In genomic region chr10:18711436-18711835, GRCm38 (mm10) we compare ENCODE assay signal across 25 mouse cellular contexts. TPM values are rescaled to one million over a fixed set of nuclear protein-coding genes. Genes with fewer than 3 reads are reported as not detected.
A peak's percentile ranks its signal among the peaks of the same experiment; 100 is the strongest.
DNase-seq lines count a peak whose midpoint lies in the region; ATAC-seq and TF ChIP-seq lines count a peak whose summit lies in the region.
"Had no signal": no experiment of that assay in that cellular context is flagged by ENCODE, and none has a peak within 500 bp of the region (broad histone marks: within the 10 kb centered on the region; RNA-seq: fewer than 3 reads in every experiment).

No protein-coding gene starts in this region.

- H3K4me2 ChIP-seq in forebrain, postnatal 0 days (ENCODE audit: low read depth), result no peak overlapping the region
- H3K4me2 ChIP-seq in forebrain, embryonic 16.5 days (ENCODE audit: low read length), result no peak overlapping the region
- H3K4me2 ChIP-seq in limb, embryonic 12.5 days, result no peak overlapping the region
- H3K4me2 ChIP-seq: embryonic facial prominence, embryonic 12.5 days; forebrain, embryonic 13.5 days; heart, embryonic 11.5 days had no signal

- H3K4me3 ChIP-seq in forebrain, postnatal 0 days (ENCODE audit: low read depth, low read length), result no peak overlapping the region
- H3K4me3 ChIP-seq in forebrain, embryonic 16.5 days (replicated peaks; ENCODE audit: low read length), result no peak overlapping the region
- no peak overlapping the region for H3K4me3 ChIP-seq in limb, embryonic 12.5 days (replicated peaks)
- H3K4me3 ChIP-seq in limb, embryonic 10.5 days, result no peak overlapping the region
- H3K4me3 ChIP-seq: embryonic facial prominence, embryonic 12.5 days; forebrain, embryonic 13.5 days; hindbrain, embryonic 10.5 days; midbrain, embryonic 10.5 days; myocyte had no signal

- H3K4me1 ChIP-seq in forebrain, postnatal 0 days (ENCODE audit: insufficient read depth), result no peaks in the 10 kb centered on the region
- peaks cover 4% of the 10 kb centered on the region for H3K4me1 ChIP-seq in forebrain, embryonic 16.5 days (replicated peaks; ENCODE audit: control insufficient read depth, insufficient read depth, low read length)
- H3K4me1 ChIP-seq in limb, embryonic 12.5 days (replicated peaks), result peaks cover 15% of the 10 kb centered on the region; the same call in 1 of the 2 replicates
- peaks cover 3% of the 10 kb centered on the region; the same call in 1 of the 2 replicates for H3K4me1 ChIP-seq in limb, embryonic 10.5 days
- H3K4me1 ChIP-seq: embryonic facial prominence, embryonic 12.5 days; forebrain, embryonic 13.5 days; hindbrain, embryonic 10.5 days; midbrain, embryonic 10.5 days had no signal

- WGBS in forebrain, postnatal 0 days, result 95% methylated on average over 4 of the region's 4 CpGs
- WGBS in forebrain, embryonic 16.5 days, result 94% methylated on average over 4 of the region's 4 CpGs
- 84% methylated on average over 4 of the region's 4 CpGs for WGBS in limb, embryonic 12.5 days
- 90% methylated on average over 4 of the region's 4 CpGs for WGBS in limb, embryonic 10.5 days

- DNase-seq in forebrain, postnatal 0 days, result no peak
- no peak for DNase-seq in limb, embryonic 10.5 days (ENCODE audit: low spot score)
- peak; percentile 67 for DNase-seq in fat pad, adult 2 months (ENCODE audit: extremely low read depth, low read depth, low spot score)
- DNase-seq in gonadal fat pad, adult 2 months (ENCODE audit: low read depth), result peak; percentile 66
- DNase-seq in heart, postnatal 4 days, result no peak
- DNase-seq: adrenal gland, adult 2 months; heart, adult 11 months; kidney, adult 8-10 months; kidney, postnatal 10 days; thymus, adult 18-20 months; thymus, postnatal 4 days had no signal

- no peaks in the 10 kb centered on the region for H3K36me3 ChIP-seq in forebrain, postnatal 0 days (ENCODE audit: insufficient read depth)
- H3K36me3 ChIP-seq in forebrain, embryonic 16.5 days (ENCODE audit: control insufficient read depth, insufficient read depth), result no peaks in the 10 kb centered on the region
- H3K36me3 ChIP-seq in limb, embryonic 12.5 days, result no peaks in the 10 kb centered on the region
- no peaks in the 10 kb centered on the region for H3K36me3 ChIP-seq in limb, embryonic 10.5 days
- H3K36me3 ChIP-seq: embryonic facial prominence, embryonic 12.5 days; hindbrain, embryonic 10.5 days; midbrain, embryonic 10.5 days had no signal

- H3K27ac ChIP-seq in forebrain, postnatal 0 days (ENCODE audit: low read depth, low read length), result 0 out of 2 replicates have a peak overlapping the region, but pooled peaks have one; percentile 21
- no peak overlapping the region for H3K27ac ChIP-seq in forebrain, embryonic 16.5 days (ENCODE audit: low read length)
- peak overlapping the region; percentile 8; the same call in 1 of the 2 replicates for H3K27ac ChIP-seq in limb, embryonic 12.5 days
- H3K27ac ChIP-seq in limb, embryonic 10.5 days, result no peak overlapping the region
- H3K27ac ChIP-seq: embryonic facial prominence, embryonic 12.5 days; hindbrain, embryonic 10.5 days; midbrain, embryonic 10.5 days had no signal

- H3K27me3 ChIP-seq in forebrain, postnatal 0 days (ENCODE audit: insufficient read depth, low read length), result no peaks in the 10 kb centered on the region
- no peaks in the 10 kb centered on the region for H3K27me3 ChIP-seq in forebrain, embryonic 16.5 days (replicated peaks; ENCODE audit: control insufficient read depth, insufficient read depth, low read length)
- H3K27me3 ChIP-seq in limb, embryonic 12.5 days, result no peaks in the 10 kb centered on the region
- no peaks in the 10 kb centered on the region for H3K27me3 ChIP-seq in limb, embryonic 10.5 days (ENCODE audit: low read depth, poor library complexity, severe bottlenecking)
- H3K27me3 ChIP-seq: embryonic facial prominence, embryonic 12.5 days; forebrain, embryonic 13.5 days had no signal

- TF ChIP-seq CTCF in forebrain, postnatal 0 days (IDR thresholded peaks at IDR 0.05; ENCODE audit: low read depth), result no peak

- H3K9ac ChIP-seq in forebrain, postnatal 0 days, result no peak overlapping the region
- H3K9ac ChIP-seq in forebrain, embryonic 16.5 days (replicated peaks; ENCODE audit: low read depth, low read length), result no peak overlapping the region
- no peak overlapping the region for H3K9ac ChIP-seq in limb, embryonic 12.5 days (replicated peaks)
- H3K9ac ChIP-seq: embryonic facial prominence, embryonic 12.5 days; forebrain, embryonic 13.5 days had no signal

- ATAC-seq in forebrain, postnatal 0 days, result no peak
- no peak for ATAC-seq in forebrain, embryonic 16.5 days
- ATAC-seq in limb, embryonic 12.5 days (ENCODE audit: insufficient number of reproducible peaks, insufficient read depth, low FRiP score, low TSS enrichment, low read depth), result no peak
- ATAC-seq: inflammation-experienced regulatory T-cells, adult 6 months; midbrain, embryonic 16.5 days had no signal

- H3K9me3 ChIP-seq in forebrain, postnatal 0 days (ENCODE audit: low read length), result no peaks in the 10 kb centered on the region
- no peaks in the 10 kb centered on the region for H3K9me3 ChIP-seq in forebrain, embryonic 16.5 days (ENCODE audit: control insufficient read depth, low read length)
- H3K9me3 ChIP-seq in limb, embryonic 12.5 days, result no peaks in the 10 kb centered on the region; the same call in 1 of the 2 replicates
- H3K9me3 ChIP-seq in limb, embryonic 10.5 days (replicated peaks), result no peaks in the 10 kb centered on the region
- H3K9me3 ChIP-seq: embryonic facial prominence, embryonic 12.5 days; forebrain, embryonic 13.5 days; hindbrain, embryonic 10.5 days; midbrain, embryonic 10.5 days had no signal

RNA-seq across cellular contexts. Expression of gene Arfgef3, which starts 32.3 kb away (rescaled TPM):
- total RNA-seq in forebrain, postnatal 0 days (2014; rRNA removed), result 26.6 and 34.8 TPM in 2 replicates
- 2.5 and 4.8 TPM in 2 replicates for polyA plus RNA-seq in forebrain, postnatal 0 days (2015; fragmentation: Nextera tagmentation; extraction: Ambion mirVana)
- 6.6 and 7.8 TPM in 2 replicates for polyA plus RNA-seq in forebrain, embryonic 16.5 days (2015; fragmentation: Nextera tagmentation; extraction: Ambion mirVana)
- 0.20 and 0.26 TPM in 2 replicates for polyA plus RNA-seq in limb, embryonic 12.5 days (2016; fragmentation: Nextera tagmentation; extraction: Ambion mirVana)
- polyA plus RNA-seq in limb, embryonic 10.5 days (2016; fragmentation: Nextera tagmentation; extraction: Ambion mirVana), result 0.08 and 0.11 TPM in 2 replicates
- 3.7 and 5.5 TPM in 2 replicates for polyA plus RNA-seq in gonadal fat pad, adult 2 months (2012; rRNA removed)
- total RNA-seq in heart, postnatal 4 days (2021), result 1 to 10 TPM; 2.1 TPM
- total RNA-seq: MEL; neutrophil, adult 5-6 weeks had no signal
- polyA plus RNA-seq: C2C12; liver, adult 2 months; myocyte had no signal

Comparison
In these comparisons a context has a peak if more than half of its experiments do, and no peak if none do; other contexts are left out.
1. H3K27ac ChIP-seq: peak in forebrain, postnatal 0 days (single experiment) and limb, embryonic 12.5 days (single experiment); none in forebrain, embryonic 16.5 days (single experiment) and limb, embryonic 10.5 days (single experiment).
2. DNase-seq: peak in fat pad, adult 2 months (single experiment) and gonadal fat pad, adult 2 months (single experiment); none in forebrain, postnatal 0 days (single experiment), limb, embryonic 10.5 days (single experiment) and heart, postnatal 4 days (single experiment).